Mouse (Mus musculus) embryonic stem cell, embryonic (primary cell): ENCODE measurements at regions not wholly inside any gene's neighbourhood (a gene's known extent, or its start where the extent isn't known, plus 50 kb on each side); places are given as distances from the start of the nearest gene placed in this dataset.

Source experiments
- CTCF ChIA-PET, 4 experiments: fragments of 300-600 bp in 2 of 4; fragments of 350-600 bp in 2 of 4; sonication (Branson Sonifier 250); formaldehyde crosslinking; loops; one replicate each; lab custom pipeline; 2022; ENCODE audit warnings: inconsistent platforms in 2 of 4; lab: Charles Lee
- POLR2A ChIA-PET, 4 experiments: fragments of 300-600 bp in 2 of 4; fragments of 350-600 bp in 2 of 4; sonication (Branson Sonifier 250); formaldehyde crosslinking; loops; one replicate each; lab custom pipeline; 2022; ENCODE audit warnings: antibody characterized with exemption in 4 of 4, inconsistent platforms in 1 of 4; lab: Charles Lee

GRCm38 (mm10) chr12:12593343-12593742, 331.4 kb downstream of the Fam49a start:
- CTCF ChIA-PET: no interaction called here
- POLR2A ChIA-PET: no interaction called here

GRCm38 (mm10) chr12:12590753-12591291, 328.9 kb downstream of the Fam49a start:
- ChIA-PET POLR2A (no interaction called here), CTCF (no interaction called here)

- POLR2A ChIA-PET: no interaction called here
- CTCF ChIA-PET: interaction anchor here in 1 of 4 experiments (0.5 kb wide), 1 partner anchor 34 kb away, joined by 3 read pairs; no protein-coding TSS in a partner anchor
These were observed 326.9 kb downstream of the Fam49a start for GRCm38 (mm10) chr12:12588771-12589370.

GRCm38 (mm10) chr12:12586436-12586835, 324.5 kb downstream of the Fam49a start:
- POLR2A ChIA-PET: no interaction called here

GRCm38 (mm10) chr12:12581271-12582186, 319.6 kb downstream of the Fam49a start:
- ChIA-PET POLR2A (interaction anchor here in 2 of 4 experiments (0.6 to 1.5 kb wide), 4 partner anchors 15 to 465 kb away, joined by 3 to 7 read pairs (median 4); partner anchors contain the start of gene Mycn (in 1 of the 2)), CTCF (interaction anchor here in 1 of 4 experiments (0.6 kb wide), 1 partner anchor 446 kb away, joined by 3 read pairs; no protein-coding TSS in a partner anchor)

More at GRCm38 (mm10) chr12:12586436-12586835, 324.5 kb downstream of the Fam49a start:
- CTCF ChIA-PET: interaction anchor here in 1 of 4 experiments (0.6 to 0.7 kb wide), 2 partner anchors 87 to 410 kb away, joined by 4 to 8 read pairs; no protein-coding TSS in a partner anchor

- ChIA-PET CTCF (interaction anchor here in 1 of 4 experiments (0.6 kb wide), 1 partner anchor 447 kb away, joined by 3 read pairs; no protein-coding TSS in a partner anchor), POLR2A (interaction anchor here in 2 of 4 experiments (0.6 to 1.5 kb wide), 4 partner anchors 14 to 466 kb away, joined by 3 to 5 read pairs (median 3); partner anchors contain the start of gene Mycn (in 1 of the 2))
These were observed 318.8 kb downstream of the Fam49a start for GRCm38 (mm10) chr12:12580763-12581178.

GRCm38 (mm10) chr12:12578278-12578677, 316.3 kb downstream of the Fam49a start:
- POLR2A ChIA-PET: no interaction called here
- CTCF ChIA-PET: interaction anchor here in 2 of 4 experiments (0.5 to 0.6 kb wide), 2 partner anchors 17 to 676 kb away, joined by 3 to 8 read pairs; no protein-coding TSS in a partner anchor

GRCm38 (mm10) chr12:12570563-12571251, 308.8 kb downstream of the Fam49a start:
- CTCF ChIA-PET: interaction anchor here in 1 of 4 experiments (0.6 kb wide), 1 partner anchor 226 kb away, joined by 3 read pairs; no protein-coding TSS in a partner anchor
- POLR2A ChIA-PET: no interaction called here

- ChIA-PET CTCF (no interaction called here), POLR2A (no interaction called here)
These were observed 305.8 kb downstream of the Fam49a start for GRCm38 (mm10) chr12:12567734-12568104.

GRCm38 (mm10) chr12:12567058-12567733, 305.3 kb downstream of the Fam49a start:
- ChIA-PET CTCF (interaction anchor here in 1 of 4 experiments (0.5 kb wide), 1 partner anchor 459 kb away, joined by 6 read pairs; no protein-coding TSS in a partner anchor), POLR2A (interaction anchor here in 1 of 4 experiments (1.4 kb wide), 1 partner anchor 14 kb away, joined by 3 read pairs; no protein-coding TSS in a partner anchor)

GRCm38 (mm10) chr12:12562267-12562666, 300.3 kb downstream of the Fam49a start:
- ChIA-PET POLR2A (no interaction called here), CTCF (interaction anchor here in 1 of 4 experiments (1.2 kb wide), 1 partner anchor 61 kb away, joined by 4 read pairs; no protein-coding TSS in a partner anchor)

- POLR2A ChIA-PET: no interaction called here
- CTCF ChIA-PET: no interaction called here
These were observed 289.9 kb downstream of the Fam49a start for GRCm38 (mm10) chr12:12551818-12552217.

- CTCF ChIA-PET: no interaction called here
These were observed 287.7 kb downstream of the Fam49a start for GRCm38 (mm10) chr12:12549649-12550048.

GRCm38 (mm10) chr12:12548688-12549087, 286.7 kb downstream of the Fam49a start:
- ChIA-PET POLR2A (no interaction called here), CTCF (no interaction called here)

More at GRCm38 (mm10) chr12:12549649-12550048, 287.7 kb downstream of the Fam49a start:
- POLR2A ChIA-PET: no interaction called here

GRCm38 (mm10) chr12:12547477-12547876, 285.5 kb downstream of the Fam49a start:
- POLR2A ChIA-PET: no interaction called here

GRCm38 (mm10) chr12:12546372-12547031, 284.6 kb downstream of the Fam49a start:
- POLR2A ChIA-PET: interaction anchor here in 1 of 4 experiments (0.6 kb wide), 1 partner anchor 9 kb away, joined by 3 read pairs; no protein-coding TSS in a partner anchor
- CTCF ChIA-PET: interaction anchor here in 1 of 4 experiments (0.6 kb wide), 1 partner anchor 133 kb away, joined by 4 read pairs; no protein-coding TSS in a partner anchor

More at GRCm38 (mm10) chr12:12547477-12547876, 285.5 kb downstream of the Fam49a start:
- CTCF ChIA-PET: no interaction called here
